Mouse (Mus musculus) liver, postnatal 0 days (tissue): ENCODE data around the gene Gm20708.

Experiments used
- CTCF ChIP-seq: sonication (generic); IDR thresholded peaks from 2 replicates; pipeline ENCODE4 v1.5.1; 2016; ENCODE audit warnings: antibody characterized with exemption, low read depth
- EP300 ChIP-seq: IDR thresholded peaks from 2 replicates; pipeline ENCODE4 v1.6.1; 2016; ENCODE audit warnings: antibody characterized with exemption, low read depth, mild to moderate bottlenecking

DNA sequence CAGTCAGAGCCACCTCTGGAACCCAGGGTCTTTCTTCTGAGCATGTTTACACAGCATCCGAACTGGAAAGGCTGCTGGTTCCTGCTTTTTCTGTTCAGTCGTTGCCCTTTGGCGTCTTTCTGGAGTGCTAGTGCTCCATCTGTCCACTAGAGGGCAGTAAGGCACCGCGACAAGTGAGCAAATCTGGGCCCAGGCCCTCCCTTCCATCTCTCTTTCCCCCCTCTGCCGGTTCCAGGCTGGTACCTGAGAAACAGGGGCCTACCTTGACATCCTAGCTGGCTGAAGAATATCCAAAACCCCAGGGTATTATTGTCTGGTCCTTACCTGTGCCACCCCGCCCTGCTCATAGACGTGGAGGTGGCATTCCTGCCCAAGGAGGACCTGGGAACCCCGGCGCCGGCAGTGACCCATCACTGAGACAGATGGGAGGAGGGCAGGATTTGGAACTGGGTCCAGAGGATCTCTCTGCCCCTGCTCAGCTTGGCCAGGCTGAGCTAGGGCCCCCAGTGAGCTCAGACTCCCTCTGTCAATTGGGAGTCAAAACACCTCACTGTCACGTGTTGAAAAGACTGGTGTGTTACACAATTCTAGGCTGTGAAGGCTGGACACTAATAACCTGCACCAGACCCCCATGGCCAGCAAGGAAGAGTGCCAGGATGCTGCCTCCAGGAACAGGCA, 61.4 kb downstream of the Gm20708 start:
- TF ChIP-seq CTCF (peak; percentile 99), EP300 (no peak)
